Mouse (Mus musculus) forebrain, postnatal 0 days (tissue): Measurements from ENCODE around the gene Prss16. TPM values are rescaled to one million over a fixed set of nuclear protein-coding genes. Genes with fewer than 3 reads are reported as not detected.

Source experiments
- ATAC-seq: fragments of 200-750 bp; cut with Nextera tagmentation; 2 replicates; pipeline ENCODE4 v1.8.0; 2017; ENCODE audit warnings: mild to moderate bottlenecking, moderate library complexity
- DNase-seq: peaks from one replicate; pipeline ENCODE4 v3.0.0-alpha.2; 2015
- H3K27ac ChIP-seq: fragments of 300-500 bp; sonication (generic); 2 replicates; pipeline ENCODE4 v1.5.1; 2014; ENCODE audit warnings: low read depth, mild to moderate bottlenecking, antibody characterized with exemption, low read length, moderate library complexity, mixed read lengths
- H3K27me3 ChIP-seq: fragments of 300-500 bp; sonication (generic); 2 replicates; pipeline ENCODE4 v1.6.1; 2014; ENCODE audit warnings: mild to moderate bottlenecking, low read length, mixed read lengths; ENCODE audit not compliant: insufficient read depth
- H3K36me3 ChIP-seq: fragments of 300-500 bp; sonication (generic); 2 replicates; pipeline ENCODE4 v1.6.1; 2014; ENCODE audit warnings: mild to moderate bottlenecking, moderate library complexity; ENCODE audit not compliant: insufficient read depth
- H3K4me1 ChIP-seq: fragments of 300-500 bp; sonication (generic); 2 replicates; pipeline ENCODE4 v1.6.1; 2014; ENCODE audit warnings: antibody characterized with exemption; ENCODE audit not compliant: insufficient read depth
- H3K4me2 ChIP-seq: fragments of 300-500 bp; sonication (generic); 2 replicates; pipeline ENCODE4 v1.6.1; 2014; ENCODE audit warnings: low read depth, mild to moderate bottlenecking, moderate library complexity
- H3K4me3 ChIP-seq: fragments of 300-500 bp; sonication (generic); 2 replicates; pipeline ENCODE4 v1.5.1; 2014; ENCODE audit warnings: low read depth, low read length, mixed read lengths
- H3K9ac ChIP-seq: fragments of 300-500 bp; sonication (generic); 2 replicates; pipeline ENCODE4 v1.6.1; 2014; ENCODE audit warnings: mild to moderate bottlenecking
- H3K9me3 ChIP-seq: fragments of 300-500 bp; sonication (generic); 2 replicates; pipeline ENCODE4 v1.6.1; 2016; ENCODE audit warnings: low read length
- CTCF ChIP-seq: sonication (generic); IDR thresholded peaks from 2 replicates; pipeline ENCODE4 v1.5.1; 2016; ENCODE audit warnings: antibody characterized with exemption, control low read depth, low read depth
- WGBS: fragments of 180-500 bp; shearing (Covaris S2); extraction: QIAGEN DNeasy Blood & Tissue Kit; methylation state at CpG from one replicate; pipeline ENCODE4 v1.1.7; 2014; 5-methylcytosine and 5-hydroxymethylcytosine counted together
- polyA plus RNA-seq: library from polyadenylated mRNA; unstranded; fragments of >200 nt; fragmentation: Nextera tagmentation; extraction: Ambion mirVana; gene quantifications from 2 replicates; pipeline ENCODE4 v1.2.1, GENCODE M21; 2015
- total RNA-seq: library from RNA; depleted of rRNA; stranded (reverse); fragments of >200 nt; gene quantifications from 2 replicates; pipeline ENCODE4 v1.2.3, GENCODE M21; 2014

The Prss16 gene
- total and polyA plus RNA-seq, 2 experiments from 2014 or later, result not detected

DNA sequence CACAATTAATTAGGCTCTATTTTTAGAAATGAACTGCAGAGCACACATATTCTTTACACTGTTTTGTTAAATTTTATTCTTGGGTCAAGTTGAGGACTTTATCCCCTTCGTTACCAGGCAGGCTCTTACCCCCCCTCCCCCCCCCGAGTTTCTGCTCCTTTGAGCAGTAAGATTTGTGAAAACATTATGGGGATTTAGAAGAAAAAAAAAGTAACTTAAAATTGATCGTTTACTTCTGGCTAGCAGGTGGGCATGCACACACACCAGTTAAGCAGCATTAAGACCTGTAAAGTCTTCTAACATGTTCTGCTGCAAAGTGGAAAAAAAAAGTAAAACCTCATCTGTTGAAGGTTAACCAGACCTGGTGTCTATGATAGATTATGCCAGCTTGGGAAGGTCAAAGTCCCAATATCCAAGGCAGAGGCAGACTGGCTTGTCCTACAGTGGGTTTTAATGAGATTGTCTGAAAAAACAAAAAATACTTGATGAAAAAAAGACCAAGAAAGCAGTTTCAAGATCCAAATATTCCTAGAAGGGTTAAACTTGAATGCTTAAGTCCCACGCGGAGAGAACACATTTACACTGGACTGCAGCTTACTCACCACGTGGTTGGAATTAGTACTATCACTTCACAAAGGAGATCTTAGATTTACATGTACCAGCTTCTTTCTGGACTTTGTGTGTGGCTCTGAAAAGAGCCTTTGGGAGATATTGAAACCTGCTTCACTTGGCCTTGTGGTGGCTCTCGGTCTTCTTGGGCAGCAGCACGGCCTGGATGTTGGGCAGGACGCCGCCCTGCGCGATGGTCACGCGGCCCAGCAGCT, 25.1 kb upstream of the Prss16 start:
- no peak overlapping the region for H3K9ac ChIP-seq
- WGBS, result 0% methylated on average over 12 of the region's 14 CpGs

DNA sequence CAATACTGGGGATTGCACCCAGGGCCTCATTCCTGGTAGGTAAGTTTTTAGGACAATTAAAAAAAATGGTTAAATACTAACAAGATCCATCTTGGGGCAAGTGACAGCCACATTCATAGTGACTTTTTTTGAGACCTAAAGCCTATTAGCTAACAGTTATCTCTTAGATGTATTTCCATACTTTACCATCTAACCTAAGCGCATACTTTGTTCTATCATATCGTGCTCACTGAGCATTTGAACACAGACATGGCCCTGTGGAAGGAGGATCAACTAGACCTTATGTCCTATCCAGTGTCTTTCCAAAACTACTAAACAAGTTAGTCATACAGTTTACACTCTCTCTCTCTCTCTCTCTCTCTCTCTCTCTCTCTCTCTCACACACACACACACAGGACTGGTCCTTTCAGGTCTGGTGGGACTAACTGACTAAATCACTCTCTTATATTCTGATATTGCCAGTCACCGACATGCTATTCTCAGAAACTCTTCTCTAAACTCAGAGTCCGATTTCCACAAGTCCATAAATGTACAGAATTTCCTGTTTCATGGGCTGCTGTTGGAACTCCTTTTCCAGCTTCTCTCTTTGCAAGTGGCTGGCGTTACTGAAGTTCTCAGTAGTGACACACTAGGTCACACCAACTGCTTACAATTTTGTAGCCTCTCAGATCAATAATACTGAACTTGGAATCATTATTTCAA, 24.4 kb upstream of the Prss16 start:
- H3K27ac ChIP-seq, result no peak overlapping the region
- DNase-seq, result no peak
- H3K27me3 ChIP-seq, result no peaks in the 10 kb centered on the region
- H3K9ac ChIP-seq, result no peak overlapping the region
- H3K4me2 ChIP-seq, result no peak overlapping the region
- no peak for TF ChIP-seq CTCF
- 48% methylated on average over 5 of the region's 5 CpGs for WGBS
- no peaks in the 10 kb centered on the region for H3K9me3 ChIP-seq
- H3K4me1 ChIP-seq, result peaks cover 6% of the 10 kb centered on the region
- H3K4me3 ChIP-seq, result no peak overlapping the region
- no peak for ATAC-seq
- H3K36me3 ChIP-seq, result no peaks in the 10 kb centered on the region

More for the DNA sequence above, 25.1 kb upstream of the Prss16 start:
- TF ChIP-seq CTCF, result no peak
- no peak overlapping the region for H3K27ac ChIP-seq
- H3K4me2 ChIP-seq, result peak overlapping the region; percentile 56
- H3K36me3 ChIP-seq, result no peaks in the 10 kb centered on the region
- peak overlapping the region; percentile 26 for H3K4me3 ChIP-seq
- ATAC-seq, result no peak
- H3K27me3 ChIP-seq, result no peaks in the 10 kb centered on the region
- H3K4me1 ChIP-seq, result peaks cover 6% of the 10 kb centered on the region
- peak; percentile 22 for DNase-seq
- no peaks in the 10 kb centered on the region for H3K9me3 ChIP-seq

DNA sequence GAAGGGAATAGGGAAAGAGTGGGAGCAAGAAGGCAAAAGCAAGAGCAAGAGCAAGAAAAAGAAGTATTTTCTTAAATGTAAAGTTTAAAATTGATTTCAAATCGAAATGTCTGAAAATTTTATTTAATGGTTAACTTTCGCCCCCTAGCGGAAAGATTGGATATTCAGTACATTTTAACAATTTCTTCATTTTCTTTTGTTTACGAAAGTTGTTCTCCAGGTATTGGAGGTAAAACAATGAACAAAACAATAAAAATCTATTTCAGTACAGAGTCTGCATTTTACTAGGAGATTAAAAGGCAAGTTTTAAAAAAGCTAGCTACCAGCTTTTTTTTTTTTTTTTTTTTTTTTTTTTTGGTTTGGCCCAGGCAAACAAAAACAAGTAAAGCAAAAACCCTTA, 21.0 kb upstream of the Prss16 start:
- ATAC-seq, result no peak
- TF ChIP-seq CTCF, result peak; percentile 48
- H3K4me2 ChIP-seq, result no peak overlapping the region
- no peak overlapping the region for H3K4me3 ChIP-seq
- no peak overlapping the region for H3K9ac ChIP-seq
- no peak overlapping the region for H3K27ac ChIP-seq
- no peaks in the 10 kb centered on the region for H3K4me1 ChIP-seq
- H3K9me3 ChIP-seq, result no peaks in the 10 kb centered on the region
- no peaks in the 10 kb centered on the region for H3K27me3 ChIP-seq
- no peaks in the 10 kb centered on the region for H3K36me3 ChIP-seq
- peak; percentile 68 for DNase-seq
- 10% methylated on average over 4 of the region's 4 CpGs for WGBS

DNA sequence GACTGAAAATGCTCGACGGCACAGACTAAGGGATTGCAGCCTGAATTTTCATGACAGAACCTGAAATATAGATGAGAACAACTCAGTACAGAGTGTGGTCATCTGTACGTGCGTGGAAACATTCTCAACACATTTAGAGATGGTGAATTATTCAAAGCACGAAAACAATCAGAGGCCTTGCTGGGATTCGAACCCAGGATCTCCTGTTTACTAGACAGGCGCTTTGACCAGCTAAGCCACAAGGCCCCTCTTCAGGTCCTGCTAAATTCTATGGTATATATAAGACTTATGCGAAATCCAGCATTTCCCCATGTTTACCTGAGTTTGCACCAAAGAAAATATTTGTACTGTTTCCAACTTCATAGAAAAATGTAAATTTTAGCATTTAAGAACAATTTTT, 20.4 kb upstream of the Prss16 start:
- Histone ChIP-seq H3K27me3 (no peaks in the 10 kb centered on the region), H3K4me1 (no peaks in the 10 kb centered on the region), H3K9ac (no peak overlapping the region), H3K27ac (no peak overlapping the region), H3K36me3 (no peaks in the 10 kb centered on the region), H3K9me3 (no peaks in the 10 kb centered on the region), H3K4me3 (no peak overlapping the region), H3K4me2 (no peak overlapping the region)
- ATAC-seq, result no peak
- WGBS, result 30% methylated on average over 8 of the region's 8 CpGs
- DNase-seq, result no peak
- TF ChIP-seq CTCF, result no peak

DNA sequence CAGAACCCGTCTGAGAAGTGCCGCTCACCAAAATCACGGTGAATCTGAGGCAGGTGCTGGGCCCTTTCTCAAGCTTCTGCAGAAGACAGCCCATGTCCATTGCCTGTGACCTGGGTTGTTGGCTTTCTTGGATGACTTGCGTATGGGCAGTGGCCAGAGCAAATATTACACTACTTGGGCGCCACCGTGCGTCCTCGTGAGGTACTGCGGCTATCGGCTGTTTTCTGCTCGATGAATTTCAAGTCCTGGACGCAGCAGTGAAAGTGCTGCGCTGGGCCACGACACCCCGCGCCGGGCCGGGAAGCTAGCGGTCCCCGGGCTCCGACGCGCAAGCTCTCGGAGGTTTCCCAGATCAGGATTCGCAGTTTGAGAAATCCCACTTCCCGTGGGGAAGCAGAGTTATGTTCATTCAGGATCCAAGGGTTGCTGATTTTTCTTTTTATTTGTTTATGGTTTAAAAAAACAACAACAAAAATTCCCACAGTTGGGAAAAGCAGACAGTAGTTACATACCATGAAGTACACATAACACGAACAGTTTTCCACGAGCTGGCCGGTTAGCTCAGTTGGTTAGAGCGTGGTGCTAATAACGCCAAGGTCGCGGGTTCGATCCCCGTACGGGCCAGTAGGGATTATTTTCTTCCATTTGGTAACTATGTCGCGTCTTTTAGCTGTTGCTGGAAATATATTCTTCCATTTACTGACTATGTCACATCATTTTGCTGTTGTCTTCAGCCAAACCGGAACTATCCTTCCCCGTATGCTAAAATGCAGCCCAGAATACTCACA, 19.3 kb upstream of the Prss16 start:
- peak overlapping the region; percentile 65 for H3K4me3 ChIP-seq
- no peaks in the 10 kb centered on the region for H3K36me3 ChIP-seq
- TF ChIP-seq CTCF, result peak; percentile 93
- H3K4me2 ChIP-seq, result peak overlapping the region; percentile 62
- 0 out of 2 replicates have a peak overlapping the region, but pooled peaks have one; percentile 54 for H3K27ac ChIP-seq
- ATAC-seq (peak; percentile 69), DNase-seq (peak; percentile 91)
- H3K9me3 ChIP-seq, result no peaks in the 10 kb centered on the region
- no peaks in the 10 kb centered on the region for H3K4me1 ChIP-seq
- WGBS, result under 1% methylated on average over 40 of the region's 40 CpGs
- no peaks in the 10 kb centered on the region for H3K27me3 ChIP-seq
- peak overlapping the region; percentile 63 for H3K9ac ChIP-seq

DNA sequence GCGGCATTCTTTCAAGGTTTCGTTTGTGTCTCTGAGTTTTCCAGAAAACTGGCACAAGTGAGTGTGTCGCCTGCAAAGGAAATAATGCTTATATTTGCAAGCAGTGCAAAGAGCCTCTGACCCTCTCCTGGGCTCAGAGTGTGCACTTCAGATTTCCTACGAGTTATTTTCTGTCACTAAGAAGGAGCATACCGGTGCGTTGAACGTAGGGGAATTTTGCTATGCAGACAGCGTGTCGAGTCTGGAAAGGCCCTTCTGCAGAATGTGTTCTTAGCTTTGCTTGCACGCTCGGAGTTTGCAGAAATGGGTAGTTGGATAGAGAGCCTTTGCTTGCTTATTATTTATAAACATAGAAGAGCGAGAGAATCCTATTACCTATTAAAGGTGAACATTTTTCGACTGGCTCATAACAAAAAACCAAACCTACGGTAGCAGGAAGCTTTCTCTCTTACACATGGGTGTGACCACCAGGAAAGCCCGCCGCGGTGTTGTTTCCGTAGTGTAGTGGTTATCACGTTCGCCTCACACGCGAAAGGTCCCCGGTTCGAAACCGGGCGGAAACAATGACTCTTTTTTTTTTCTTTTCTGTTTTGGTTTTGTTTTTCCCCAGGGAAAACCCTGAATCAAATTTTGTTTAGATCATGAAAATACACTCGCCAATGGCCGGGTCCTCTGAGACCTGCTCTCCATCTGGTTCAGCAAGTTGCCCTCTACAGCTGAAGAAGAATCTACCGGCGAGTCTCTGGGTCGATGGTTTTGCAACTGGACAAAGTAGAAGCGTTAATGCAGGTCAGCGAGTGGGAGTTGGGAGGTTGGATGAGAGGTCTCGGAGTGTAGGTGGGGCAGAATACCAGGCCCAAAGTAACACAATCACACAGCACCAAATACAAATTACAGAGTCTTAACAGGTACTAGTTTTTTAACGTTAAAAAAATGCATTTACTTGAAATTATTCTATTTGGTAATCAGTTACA, 16.8 kb upstream of the Prss16 start:
- ATAC-seq, result peak; percentile 76
- H3K27ac ChIP-seq, result peak overlapping the region; percentile 77

More for the DNA sequence above, 16.8 kb upstream of the Prss16 start:
- Histone ChIP-seq H3K9ac (peak overlapping the region; percentile 54), H3K4me3 (peak overlapping the region; percentile 48), H3K4me1 (peaks cover 2% of the 10 kb centered on the region; the same call in 1 of the 2 replicates), H3K27me3 (no peaks in the 10 kb centered on the region; the same call in 1 of the 2 replicates), H3K36me3 (no peaks in the 10 kb centered on the region), H3K4me2 (peak overlapping the region; percentile 50), H3K9me3 (no peaks in the 10 kb centered on the region)
- WGBS, result 2% methylated on average over 35 of the region's 35 CpGs
- peak; percentile 96 for DNase-seq
- TF ChIP-seq CTCF, result no peak
